Mouse (Mus musculus) cerebellum, adult 18-20 months (tissue): ENCODE measurements around the gene Emg1.

Source experiments
- DNase-seq, 2 experiments: peaks; one replicate each; pipeline ENCODE4 v3.0.0; 2021

Emg1 gene

GRCm38 (mm10) chr6:124678769-124679168 is 33.2 kb downstream of the Emg1 start:
- no peak for DNase-seq

GRCm38 (mm10) chr6:124676171-124676570 is 35.8 kb downstream of the Emg1 start:
- DNase-seq = no peak

GRCm38 (mm10) chr6:124674591-124674990 is 37.4 kb downstream of the Emg1 start:
- DNase-seq = no peak

- DNase-seq = peak; percentile 71 to 75
Observed at GRCm38 (mm10) chr6:124673619-124674018, 38.4 kb downstream of the Emg1 start.

GRCm38 (mm10) chr6:124672100-124672499 is 39.9 kb downstream of the Emg1 start:
- no peak for DNase-seq

GRCm38 (mm10) chr6:124670281-124670900 is 41.6 kb downstream of the Emg1 start:
- peak; percentile 45 to 54 for DNase-seq

- DNase-seq = peak; percentile 84 to 90
Observed at GRCm38 (mm10) chr6:124669234-124669859, 42.6 kb downstream of the Emg1 start.

GRCm38 (mm10) chr6:124665011-124665410 is 47.0 kb downstream of the Emg1 start:
- no peak for DNase-seq

GRCm38 (mm10) chr6:124664256-124664655 is 47.7 kb downstream of the Emg1 start:
- no peak for DNase-seq

GRCm38 (mm10) chr6:124663424-124663795 is 48.6 kb downstream of the Emg1 start:
- DNase-seq = no peak

- peak; percentile 99 for DNase-seq
Observed at GRCm38 (mm10) chr6:124662477-124663423, 49.2 kb downstream of the Emg1 start, which contains the start of gene Lpcat3. Lpcat3 (plus strand) TSS chr6:124663027.

GRCm38 (mm10) chr6:124661995-124662394 is 50.0 kb downstream of the Emg1 start:
- no peak for DNase-seq

- no peak for DNase-seq
Observed at GRCm38 (mm10) chr6:124661156-124661806, 50.7 kb downstream of the Emg1 start.

- no peak for DNase-seq
Observed at GRCm38 (mm10) chr6:124658067-124658466, 53.9 kb downstream of the Emg1 start.

- DNase-seq = no peak
Observed at GRCm38 (mm10) chr6:124655893-124656292, 56.1 kb downstream of the Emg1 start.
